Mouse (Mus musculus): ENCODE results near the gene Hcn2.

DNA sequence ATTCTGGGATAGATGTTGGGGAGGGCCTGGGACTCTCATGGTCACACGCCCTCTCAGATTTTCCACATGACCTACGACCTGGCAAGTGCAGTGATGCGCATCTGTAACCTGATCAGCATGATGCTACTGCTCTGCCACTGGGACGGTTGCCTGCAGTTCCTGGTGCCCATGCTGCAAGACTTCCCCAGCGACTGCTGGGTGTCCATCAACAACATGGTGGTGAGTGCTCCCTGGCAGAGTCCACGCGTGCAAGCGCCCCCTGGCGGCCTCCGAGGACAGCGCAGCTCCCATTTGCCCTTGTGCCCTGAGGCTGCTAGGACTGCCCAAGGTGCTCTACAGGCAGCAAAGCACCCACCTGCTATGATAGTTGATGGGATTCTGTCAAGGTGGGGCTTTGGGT, 9.7 kb downstream of the Hcn2 start:
- TF ChIP-seq POLR2A (IDR thresholded peaks at IDR 0.05; ENCODE audit: borderline replicate concordance, insufficient read depth, low read length) (no peak), CTCF (IDR thresholded peaks at IDR 0.05; ENCODE audit: borderline replicate concordance, insufficient read depth, low read depth, low read length) (peak; percentile 53)
